Mouse (Mus musculus): Measurements from ENCODE around the gene Magohb.

DNA sequence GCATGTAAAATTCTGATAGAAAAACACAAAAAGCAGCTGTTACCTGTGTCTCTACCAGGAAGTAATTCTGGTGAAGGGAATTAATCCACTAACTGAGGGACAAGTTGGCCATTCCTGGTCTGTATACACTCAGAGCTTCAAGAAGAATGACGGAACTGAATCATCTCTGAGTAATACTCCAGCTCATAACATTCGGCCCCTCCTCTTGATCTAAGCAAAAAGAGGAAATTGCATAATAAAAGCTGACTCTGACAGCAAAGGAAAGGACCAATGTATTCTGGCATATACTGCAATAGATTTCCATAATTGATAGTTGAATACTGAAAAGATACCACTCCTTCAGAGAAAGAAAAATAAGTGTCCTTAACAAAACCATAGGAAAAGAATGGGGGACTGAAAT lies 45.8 kb downstream of the Magohb start, which contains the start of gene Klra2:
- TF ChIP-seq POLR2A (IDR thresholded peaks at IDR 0.05; ENCODE audit: borderline replicate concordance, extremely low read depth, low read depth, low read length) (no peak), CTCF (IDR thresholded peaks at IDR 0.05; ENCODE audit: insufficient read depth, low read length) (no peak)
